23 mouse cellular contexts compared by ENCODE assay signal in genomic region chr8:92741836-92742235, GRCm38 (mm10).
DNase-seq lines count a peak whose midpoint lies in the region; ATAC-seq lines count a peak whose summit lies in the region.
"Had no signal": no experiment of that assay in that cellular context is flagged by ENCODE, and none has a peak within 500 bp of the region (broad histone marks: within the 10 kb centered on the region; RNA-seq: fewer than 3 reads in every experiment).

No protein-coding gene starts in this region.

- H3K4me2 ChIP-seq in heart, embryonic 11.5 days: no peak overlapping the region
- no peak overlapping the region for H3K4me2 ChIP-seq in hindbrain, embryonic 16.5 days (ENCODE audit: low read length)
- H3K4me2 ChIP-seq in midbrain, embryonic 13.5 days (replicated peaks): no peak overlapping the region
- H3K4me2 ChIP-seq in midbrain, embryonic 15.5 days: no peak overlapping the region
- H3K4me2 ChIP-seq: embryonic facial prominence, embryonic 12.5 days; forebrain, embryonic 13.5 days; heart, embryonic 12.5 days; hindbrain, embryonic 14.5 days had no signal

- H3K9me3 ChIP-seq in heart, embryonic 11.5 days (replicated peaks; ENCODE audit: control insufficient read depth, low read length): no peaks in the 10 kb centered on the region
- H3K9me3 ChIP-seq in hindbrain, embryonic 10.5 days: no peaks in the 10 kb centered on the region
- no peaks in the 10 kb centered on the region for H3K9me3 ChIP-seq in hindbrain, embryonic 16.5 days (ENCODE audit: control insufficient read depth, low read length)
- H3K9me3 ChIP-seq in midbrain, embryonic 13.5 days: no peaks in the 10 kb centered on the region
- no peaks in the 10 kb centered on the region for H3K9me3 ChIP-seq in midbrain, embryonic 15.5 days
- H3K9me3 ChIP-seq: embryonic facial prominence, embryonic 12.5 days; forebrain, embryonic 13.5 days; heart, embryonic 12.5 days had no signal

- H3K4me1 ChIP-seq in heart, embryonic 11.5 days (ENCODE audit: control insufficient read depth, insufficient read depth, low read length): no peaks in the 10 kb centered on the region
- peaks cover 64% of the 10 kb centered on the region for H3K4me1 ChIP-seq in hindbrain, embryonic 10.5 days (replicated peaks)
- H3K4me1 ChIP-seq in hindbrain, embryonic 16.5 days (ENCODE audit: control insufficient read depth, insufficient read depth, low read depth, low read length): 0 out of 2 replicates have a peak, but pooled peaks cover 2% of the 10 kb centered on the region
- H3K4me1 ChIP-seq in midbrain, embryonic 13.5 days (replicated peaks): peaks cover 55% of the 10 kb centered on the region
- H3K4me1 ChIP-seq in midbrain, embryonic 15.5 days: peaks cover 34% of the 10 kb centered on the region
- H3K4me1 ChIP-seq: embryonic facial prominence, embryonic 12.5 days had no signal

- H3K27me3 ChIP-seq in heart, embryonic 11.5 days (ENCODE audit: control insufficient read depth, insufficient read depth, low read length): no peaks in the 10 kb centered on the region
- H3K27me3 ChIP-seq in hindbrain, embryonic 10.5 days (ENCODE audit: insufficient read depth, poor library complexity, severe bottlenecking): peaks cover 51% of the 10 kb centered on the region
- H3K27me3 ChIP-seq in hindbrain, embryonic 16.5 days (replicated peaks; ENCODE audit: control insufficient read depth, insufficient read depth, low read length): no peaks in the 10 kb centered on the region
- H3K27me3 ChIP-seq in midbrain, embryonic 13.5 days: peaks cover 25% of the 10 kb centered on the region
- H3K27me3 ChIP-seq in midbrain, embryonic 15.5 days (replicated peaks): no peaks in the 10 kb centered on the region
- H3K27me3 ChIP-seq: embryonic facial prominence, embryonic 12.5 days had no signal

- no peak overlapping the region for H3K9ac ChIP-seq in heart, embryonic 11.5 days (ENCODE audit: low read depth, low read length)
- no peak overlapping the region for H3K9ac ChIP-seq in hindbrain, embryonic 16.5 days (ENCODE audit: low read depth, low read length)
- H3K9ac ChIP-seq in midbrain, embryonic 13.5 days (replicated peaks): no peak overlapping the region
- H3K9ac ChIP-seq in midbrain, embryonic 15.5 days: no peak overlapping the region
- H3K9ac ChIP-seq: embryonic facial prominence, embryonic 12.5 days; forebrain, embryonic 13.5 days; forebrain, postnatal 0 days; heart, embryonic 12.5 days; hindbrain, embryonic 14.5 days had no signal

- no peak overlapping the region for H3K4me3 ChIP-seq in heart, embryonic 11.5 days (ENCODE audit: low read depth, low read length)
- H3K4me3 ChIP-seq in hindbrain, embryonic 10.5 days: no peak overlapping the region
- no peak overlapping the region for H3K4me3 ChIP-seq in hindbrain, embryonic 16.5 days (ENCODE audit: low read length)
- H3K4me3 ChIP-seq in midbrain, embryonic 13.5 days (replicated peaks): no peak overlapping the region
- no peak overlapping the region for H3K4me3 ChIP-seq in midbrain, embryonic 15.5 days
- H3K4me3 ChIP-seq: embryonic facial prominence, embryonic 12.5 days; forebrain, embryonic 13.5 days; heart, embryonic 12.5 days had no signal

- H3K36me3 ChIP-seq in heart, embryonic 11.5 days (ENCODE audit: control insufficient read depth, insufficient read depth, low read length): no peaks in the 10 kb centered on the region
- H3K36me3 ChIP-seq in hindbrain, embryonic 10.5 days: no peaks in the 10 kb centered on the region
- H3K36me3 ChIP-seq in hindbrain, embryonic 16.5 days (ENCODE audit: control insufficient read depth, insufficient read depth, low read length): no peaks in the 10 kb centered on the region
- H3K36me3 ChIP-seq in midbrain, embryonic 13.5 days: no peaks in the 10 kb centered on the region
- no peaks in the 10 kb centered on the region for H3K36me3 ChIP-seq in midbrain, embryonic 15.5 days (replicated peaks)
- H3K36me3 ChIP-seq: embryonic facial prominence, embryonic 12.5 days; G1E; heart, embryonic 12.5 days had no signal

- peak; percentile 85 to 87 for DNase-seq in cerebellum, postnatal 10 days
- no peak for DNase-seq in cerebellum, adult 9-10 months
- DNase-seq in heart, adult 18-20 months: peak; percentile 11 to 30
- DNase-seq in hindbrain, embryonic 10.5 days (ENCODE audit: low spot score): no peak
- DNase-seq: adrenal gland, adult 8-10 months; adrenal gland, postnatal 36 days; B cell, adult 2 months; cerebellum, adult 11 months; cerebellum, adult 9-11 months; forebrain, postnatal 0 days; gastrocnemius, postnatal 14 days; kidney, adult 2 months had no signal

- no peak overlapping the region for H3K27ac ChIP-seq in heart, embryonic 11.5 days (ENCODE audit: low read depth, low read length)
- peak overlapping the region; percentile 81 for H3K27ac ChIP-seq in hindbrain, embryonic 10.5 days
- H3K27ac ChIP-seq in hindbrain, embryonic 16.5 days (ENCODE audit: low read depth, low read length): no peak overlapping the region
- peak overlapping the region; percentile 58 for H3K27ac ChIP-seq in midbrain, embryonic 13.5 days
- no peak overlapping the region for H3K27ac ChIP-seq in midbrain, embryonic 15.5 days
- H3K27ac ChIP-seq: embryonic facial prominence, embryonic 12.5 days; forebrain, embryonic 13.5 days; hindbrain, embryonic 14.5 days had no signal

- WGBS in heart, embryonic 11.5 days (ENCODE audit: insufficient replicate concordance): 81% methylated on average over 3 of the region's 3 CpGs
- WGBS in hindbrain, embryonic 10.5 days: 84% methylated on average over 3 of the region's 3 CpGs
- WGBS in hindbrain, embryonic 16.5 days: 78% methylated on average over 3 of the region's 3 CpGs
- 91% methylated on average over 3 of the region's 3 CpGs for WGBS in midbrain, embryonic 13.5 days
- WGBS in midbrain, embryonic 15.5 days: 79% methylated on average over 3 of the region's 3 CpGs

- no peak for ATAC-seq in heart, embryonic 11.5 days (replicated peaks; ENCODE audit: insufficient number of reproducible peaks, low FRiP score, low TSS enrichment)
- ATAC-seq in hindbrain, embryonic 16.5 days: no peak
- ATAC-seq in midbrain, embryonic 13.5 days: no peak
- ATAC-seq in midbrain, embryonic 15.5 days (replicated peaks): no peak
- ATAC-seq: CD4-positive, CD25-positive, alpha-beta regulatory T cell, adult 4 months; forebrain, embryonic 13.5 days; forebrain, postnatal 0 days; intestine, embryonic 16.5 days had no signal

Comparison
In these comparisons a context has a peak if more than half of its experiments do, and no peak if none do; other contexts are left out.
1. DNase-seq: peak in cerebellum, postnatal 10 days (2 of 2) and heart, adult 18-20 months (2 of 2); none in cerebellum, adult 9-10 months (single experiment) and hindbrain, embryonic 10.5 days (single experiment).
2. H3K27ac ChIP-seq: peak in hindbrain, embryonic 10.5 days (single experiment) and midbrain, embryonic 13.5 days (single experiment); none in heart, embryonic 11.5 days (single experiment), hindbrain, embryonic 16.5 days (single experiment) and midbrain, embryonic 15.5 days (single experiment).